Mouse (Mus musculus) telencephalon, adult 2 months (tissue): ENCODE results near the gene Arpc1a.
"Not testable (repeated sequence)": the region's sequence is repeated elsewhere in the genome, so short reads cannot be mapped to it uniquely, and the experiment has no call there.

ENCODE experiments used
- DNase-seq: peaks from one replicate; pipeline ENCODE4 v3.0.0-alpha.2; 2011; ENCODE audit warnings: low read depth, low spot score

The Arpc1a gene

GRCm38 (mm10) chr5:145104328-145104727, 20.7 kb downstream of the Arpc1a start:
- DNase-seq: peak; percentile 85

GRCm38 (mm10) chr5:145105694-145106275, 22.2 kb downstream of the Arpc1a start:
- no peak for DNase-seq

- no peak for DNase-seq
These were observed 26.8 kb downstream of the Arpc1a start for GRCm38 (mm10) chr5:145110401-145110800.

- DNase-seq: no peak
These were observed 28.9 kb downstream of the Arpc1a start for GRCm38 (mm10) chr5:145112566-145112965.

- DNase-seq: no peak
These were observed 29.8 kb downstream of the Arpc1a start for GRCm38 (mm10) chr5:145113416-145113815.

GRCm38 (mm10) chr5:145114071-145114605, 30.5 kb downstream of the Arpc1a start, which contains the start of gene Arpc1b:
Arpc1b (plus strand) TSS chr5:145114215.
- no peak for DNase-seq

- DNase-seq: no peak
These were observed 31.2 kb downstream of the Arpc1a start for GRCm38 (mm10) chr5:145114606-145115473.

- no peak for DNase-seq
These were observed 32.1 kb downstream of the Arpc1a start for GRCm38 (mm10) chr5:145115736-145116135.

- peak; percentile 40 for DNase-seq
These were observed 32.7 kb downstream of the Arpc1a start for GRCm38 (mm10) chr5:145116316-145116715.

GRCm38 (mm10) chr5:145116916-145117315, 33.3 kb downstream of the Arpc1a start:
- DNase-seq: no peak

- no peak for DNase-seq
These were observed 34.4 kb downstream of the Arpc1a start for GRCm38 (mm10) chr5:145118005-145118404.

- no peak for DNase-seq
These were observed 34.8 kb downstream of the Arpc1a start for GRCm38 (mm10) chr5:145118461-145118860.

GRCm38 (mm10) chr5:145119385-145119784, 35.8 kb downstream of the Arpc1a start:
- no peak for DNase-seq

- no peak for DNase-seq
These were observed 37.3 kb downstream of the Arpc1a start for GRCm38 (mm10) chr5:145120921-145121320.

GRCm38 (mm10) chr5:145123396-145123795, 39.8 kb downstream of the Arpc1a start:
- no peak for DNase-seq

- no peak for DNase-seq
These were observed 43.0 kb downstream of the Arpc1a start for GRCm38 (mm10) chr5:145126580-145126979.

- no peak for DNase-seq
These were observed 45.5 kb downstream of the Arpc1a start for GRCm38 (mm10) chr5:145129124-145129523.

- not testable (repeated sequence) for DNase-seq
These were observed 46.1 kb downstream of the Arpc1a start for GRCm38 (mm10) chr5:145129773-145130172.

- DNase-seq: peak; percentile 94
These were observed 46.6 kb downstream of the Arpc1a start for GRCm38 (mm10) chr5:145130191-145130590.

GRCm38 (mm10) chr5:145130995-145131394, 47.4 kb downstream of the Arpc1a start:
- no peak for DNase-seq

GRCm38 (mm10) chr5:145133275-145133674, 49.6 kb downstream of the Arpc1a start:
- not testable (repeated sequence) for DNase-seq

- DNase-seq: no peak
These were observed 55.2 kb downstream of the Arpc1a start for GRCm38 (mm10) chr5:145138836-145139235.
